Mouse (Mus musculus): Measurements from ENCODE around the gene Med13. TPM values are rescaled to one million over a fixed set of nuclear protein-coding genes. Genes with fewer than 3 reads are reported as not detected.

The Med13 gene
- polyA plus RNA-seq, 1 experiment: 25.0 TPM

- Histone ChIP-seq H3K36me3 (ENCODE audit: control insufficient read depth, insufficient read depth, low read length) (peaks cover 3% of the 10 kb centered on the region), H3K4me1 (ENCODE audit: control insufficient read depth, insufficient read depth, low read length) (no peaks in the 10 kb centered on the region), H3K4me3 (ENCODE audit: control insufficient read depth, low read depth, low read length) (no peak overlapping the region), H3K27me3 (ENCODE audit: control insufficient read depth, insufficient read depth, low read length) (no peaks in the 10 kb centered on the region), H3K27ac (ENCODE audit: control insufficient read depth, insufficient read depth, low read depth, low read length) (no peak overlapping the region)
- TF ChIP-seq CTCF (IDR thresholded peaks at IDR 0.05; ENCODE audit: control insufficient read depth, insufficient read depth, insufficient replicate concordance, low read depth, low read length) (no peak), POLR2A (IDR thresholded peaks at IDR 0.05; ENCODE audit: control insufficient read depth, low read depth, low read length) (no peak)
Measured at GRCm38 (mm10) chr11:86231781-86232350, 125.5 kb downstream of the Med13 start.

GRCm38 (mm10) chr11:86226646-86227180 is 130.7 kb downstream of the Med13 start:
- Histone ChIP-seq H3K4me3 (ENCODE audit: control insufficient read depth, low read depth, low read length) (no peak overlapping the region), H3K27ac (ENCODE audit: control insufficient read depth, insufficient read depth, low read depth, low read length) (no peak overlapping the region), H3K27me3 (ENCODE audit: control insufficient read depth, insufficient read depth, low read length) (no peaks in the 10 kb centered on the region), H3K4me1 (ENCODE audit: control insufficient read depth, insufficient read depth, low read length) (no peaks in the 10 kb centered on the region), H3K36me3 (ENCODE audit: control insufficient read depth, insufficient read depth, low read length) (peaks cover under 1% of the 10 kb centered on the region)
- TF ChIP-seq POLR2A (IDR thresholded peaks at IDR 0.05; ENCODE audit: control insufficient read depth, low read depth, low read length) (no peak), CTCF (IDR thresholded peaks at IDR 0.05; ENCODE audit: control insufficient read depth, insufficient read depth, insufficient replicate concordance, low read depth, low read length) (no peak)

DNA sequence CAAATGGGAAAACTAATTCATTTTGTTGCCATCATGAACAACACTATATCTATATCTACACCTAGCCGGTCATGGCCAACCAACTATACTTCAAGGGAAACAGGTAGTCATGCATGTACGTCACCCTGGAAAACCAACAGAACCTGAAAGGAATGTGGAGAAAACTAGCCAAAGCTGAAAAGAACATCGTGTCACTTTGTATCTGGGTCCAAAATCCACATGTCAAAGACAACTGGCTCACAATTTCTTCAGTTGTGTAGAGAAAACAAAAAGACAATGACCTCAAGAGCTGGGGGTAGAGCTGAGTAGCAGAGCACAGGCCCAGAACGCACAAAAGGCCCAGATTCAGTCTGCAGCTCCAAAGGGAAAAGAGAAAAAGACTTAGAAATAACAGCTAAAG is 131.6 kb downstream of the Med13 start:
- H3K36me3 ChIP-seq (ENCODE audit: control insufficient read depth, insufficient read depth, low read length): no peaks in the 10 kb centered on the region

More for the DNA sequence above, 131.6 kb downstream of the Med13 start:
- TF ChIP-seq CTCF (IDR thresholded peaks at IDR 0.05; ENCODE audit: control insufficient read depth, insufficient read depth, insufficient replicate concordance, low read depth, low read length) (no peak), POLR2A (IDR thresholded peaks at IDR 0.05; ENCODE audit: control insufficient read depth, low read depth, low read length) (no peak)
- H3K4me1 ChIP-seq (ENCODE audit: control insufficient read depth, insufficient read depth, low read length): no peaks in the 10 kb centered on the region
- H3K27ac ChIP-seq (ENCODE audit: control insufficient read depth, insufficient read depth, low read depth, low read length): no peak overlapping the region
- H3K4me3 ChIP-seq (ENCODE audit: control insufficient read depth, low read depth, low read length): no peak overlapping the region
- H3K27me3 ChIP-seq (ENCODE audit: control insufficient read depth, insufficient read depth, low read length): no peaks in the 10 kb centered on the region

Other genes with a start within 250 kb of the Med13 start
- gene Brip1, start 156.4 kb downstream of the Med13 start, polyA plus RNA-seq (2012; rRNA removed): 0.88 and 1.1 TPM in 2 replicates
- 7.8 and 13.3 TPM in 2 replicates for gene Ints2, start 100.0 kb downstream of the Med13 start, polyA plus RNA-seq (2012; rRNA removed)
- 24.6 and 25.1 TPM in 2 replicates for gene Rnft1, start 127.1 kb upstream of the Med13 start, polyA plus RNA-seq (2012; rRNA removed)
- 4.1 and 4.4 TPM in 2 replicates for gene Rps6kb1, start 187.2 kb upstream of the Med13 start, polyA plus RNA-seq (2012; rRNA removed)
- 15.5 and 18.3 TPM in 2 replicates for gene Tubd1, start 187.4 kb upstream of the Med13 start, polyA plus RNA-seq (2012; rRNA removed)